Mouse (Mus musculus): ENCODE results near the gene Polr2e.

Gene Polr2e

DNA sequence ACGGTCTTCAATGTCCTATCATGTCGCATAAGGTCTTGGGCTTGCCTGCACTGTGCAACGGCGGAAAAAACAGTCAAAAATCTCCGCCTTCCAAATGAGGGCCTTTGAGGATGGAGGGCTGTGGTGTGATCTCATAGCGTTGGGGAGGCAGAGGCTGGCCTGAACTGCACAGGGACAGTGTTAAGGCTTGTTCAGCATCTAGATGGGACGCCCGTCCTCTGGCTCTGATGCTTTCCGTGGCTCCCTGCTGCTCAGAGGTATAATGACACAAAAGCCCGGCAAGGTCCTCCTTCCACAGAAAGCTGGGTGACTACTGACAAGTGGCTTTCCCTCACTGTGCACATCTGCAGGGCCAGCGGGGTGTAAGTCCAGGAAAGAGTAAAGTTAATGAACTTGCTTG is 19.4 kb downstream of the Polr2e start:
- peak overlapping the region; percentile 72 for H3K4me3 ChIP-seq (replicated peaks; ENCODE audit: low read length)
- no peaks in the 10 kb centered on the region for H3K9me3 ChIP-seq (ENCODE audit: low read length)
- H3K27me3 ChIP-seq (ENCODE audit: insufficient read depth, low read length): peaks cover 7% of the 10 kb centered on the region
- H3K4me1 ChIP-seq (replicated peaks; ENCODE audit: low read depth, low read length): peaks cover 96% of the 10 kb centered on the region
- peaks cover 16% of the 10 kb centered on the region for H3K36me3 ChIP-seq (ENCODE audit: insufficient read depth, low read length)
- no peak for TF ChIP-seq CTCF (conservative IDR thresholded peaks at IDR 0.05; ENCODE audit: low read length)
- no peak for TF ChIP-seq NANOG (IDR thresholded peaks at IDR 0.05; ENCODE audit: borderline replicate concordance, low read length)
- no peak for TF ChIP-seq POU5F1 (IDR thresholded peaks at IDR 0.05; ENCODE audit: borderline replicate concordance, low read length)

DNA sequence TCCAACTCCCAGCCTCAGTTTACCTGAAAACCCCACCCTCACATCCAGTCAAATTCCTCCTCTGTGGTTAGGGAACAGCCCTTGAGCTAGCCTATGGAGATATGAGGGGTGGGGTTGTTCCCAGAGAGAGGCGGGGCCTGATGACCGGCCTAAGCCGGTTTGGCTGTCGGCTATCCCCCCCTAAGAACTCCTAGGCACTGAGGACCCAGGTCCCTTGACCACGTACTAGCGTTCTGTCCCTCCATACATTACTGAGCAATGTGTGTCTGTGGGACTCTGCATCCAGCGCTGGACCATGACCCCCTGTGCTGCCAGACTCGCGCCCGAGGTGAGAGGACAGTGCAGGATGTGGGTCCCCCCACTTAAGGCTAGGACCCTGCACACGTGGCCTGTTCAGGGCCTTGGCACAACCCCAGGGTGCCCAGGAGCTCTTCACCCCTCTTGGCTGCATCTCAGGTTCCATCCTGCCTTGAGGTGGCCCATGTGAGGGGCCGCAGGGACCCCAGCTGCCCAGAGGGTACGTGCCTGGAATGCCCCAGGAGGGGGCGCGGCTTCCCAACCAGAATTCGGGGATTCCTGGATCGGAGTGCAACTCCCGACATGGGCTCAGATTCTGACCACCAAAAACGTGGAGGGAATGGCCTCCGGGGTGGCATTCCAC is 20.0 kb downstream of the Polr2e start:
- Histone ChIP-seq H3K4me1 (replicated peaks; ENCODE audit: low read depth, low read length) (peaks cover 96% of the 10 kb centered on the region), H3K36me3 (ENCODE audit: insufficient read depth, low read length) (peaks cover 20% of the 10 kb centered on the region), H3K27me3 (ENCODE audit: insufficient read depth, low read length) (peaks cover 13% of the 10 kb centered on the region), H3K9me3 (ENCODE audit: low read length) (no peaks in the 10 kb centered on the region), H3K4me3 (replicated peaks; ENCODE audit: low read length) (peak overlapping the region; percentile 72)
- no peak for TF ChIP-seq POU5F1 (IDR thresholded peaks at IDR 0.05; ENCODE audit: borderline replicate concordance, low read length)
- no peak for TF ChIP-seq NANOG (IDR thresholded peaks at IDR 0.05; ENCODE audit: borderline replicate concordance, low read length)
- no peak; the same call in 1 of the 2 replicates for TF ChIP-seq CTCF (conservative IDR thresholded peaks at IDR 0.05; ENCODE audit: low read length)

DNA sequence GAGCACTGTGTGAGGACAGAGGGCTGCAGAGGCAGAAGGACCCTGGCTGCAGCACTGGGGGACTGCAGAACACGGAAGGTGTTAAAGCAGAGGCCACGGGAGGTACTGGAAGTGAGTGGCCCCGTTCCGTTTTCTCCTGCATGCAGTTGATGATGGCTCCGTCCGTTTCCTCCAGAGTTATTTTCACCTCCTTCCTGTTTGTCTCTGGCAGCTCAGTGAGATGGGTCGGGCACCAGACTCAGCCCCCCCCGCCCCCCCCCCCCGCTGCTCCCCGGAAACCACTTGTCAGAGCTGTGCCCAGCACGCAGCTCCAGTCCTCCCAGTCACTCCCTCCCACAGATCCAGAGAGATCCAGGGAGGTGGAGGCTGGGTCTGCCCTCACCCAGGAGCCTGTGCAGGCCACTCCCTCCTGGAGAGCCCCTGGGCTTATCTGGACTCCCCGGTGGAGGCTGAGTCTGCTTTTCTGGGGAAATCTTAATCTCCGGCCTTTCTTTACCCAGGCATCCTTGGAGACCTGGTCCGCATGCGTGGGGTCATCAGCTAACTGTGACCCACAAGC is 20.8 kb downstream of the Polr2e start:
- peaks cover 20% of the 10 kb centered on the region for H3K36me3 ChIP-seq (ENCODE audit: insufficient read depth, low read length)
- no peak for TF ChIP-seq CTCF (conservative IDR thresholded peaks at IDR 0.05; ENCODE audit: low read length)
- TF ChIP-seq NANOG (IDR thresholded peaks at IDR 0.05; ENCODE audit: borderline replicate concordance, low read length): no peak
- no peak for TF ChIP-seq POU5F1 (IDR thresholded peaks at IDR 0.05; ENCODE audit: borderline replicate concordance, low read length)

DNA sequence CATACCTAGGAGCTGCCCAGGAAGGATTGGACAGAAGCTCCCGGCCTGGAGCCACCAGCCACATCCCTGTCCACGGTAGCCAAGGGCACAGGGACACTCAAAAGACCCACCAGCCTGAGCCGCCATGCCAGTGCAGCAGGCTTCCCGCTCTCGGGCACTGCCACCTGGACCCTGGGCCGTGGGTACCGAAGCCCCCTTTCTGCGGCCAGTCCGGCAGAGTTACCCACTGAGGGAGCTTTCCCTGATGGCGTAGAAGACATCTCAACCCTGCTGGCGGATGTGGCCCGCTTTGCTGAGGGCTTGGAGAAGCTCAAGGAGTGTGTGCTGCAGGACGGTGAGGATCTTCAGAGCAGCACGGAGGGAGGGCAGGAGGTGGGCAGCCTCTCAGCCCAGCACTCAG is 21.8 kb downstream of the Polr2e start:
- TF ChIP-seq CTCF (conservative IDR thresholded peaks at IDR 0.05; ENCODE audit: low read length): no peak
- no peak for TF ChIP-seq POU5F1 (IDR thresholded peaks at IDR 0.05; ENCODE audit: borderline replicate concordance, low read length)
- TF ChIP-seq NANOG (IDR thresholded peaks at IDR 0.05; ENCODE audit: borderline replicate concordance, low read length): no peak
- Histone ChIP-seq H3K27me3 (ENCODE audit: insufficient read depth, low read length) (peaks cover 31% of the 10 kb centered on the region), H3K9me3 (ENCODE audit: low read length) (no peaks in the 10 kb centered on the region), H3K4me3 (replicated peaks; ENCODE audit: low read length) (peak overlapping the region; percentile 58), H3K4me1 (replicated peaks; ENCODE audit: low read depth, low read length) (peaks cover 96% of the 10 kb centered on the region), H3K36me3 (ENCODE audit: insufficient read depth, low read length) (peaks cover 19% of the 10 kb centered on the region)

More for the DNA sequence above, 20.8 kb downstream of the Polr2e start:
- H3K27me3 ChIP-seq (ENCODE audit: insufficient read depth, low read length): peaks cover 21% of the 10 kb centered on the region
- H3K4me3 ChIP-seq (replicated peaks; ENCODE audit: low read length): peak overlapping the region; percentile 72
- H3K4me1 ChIP-seq (replicated peaks; ENCODE audit: low read depth, low read length): peaks cover 96% of the 10 kb centered on the region
- H3K9me3 ChIP-seq (ENCODE audit: low read length): no peaks in the 10 kb centered on the region

DNA sequence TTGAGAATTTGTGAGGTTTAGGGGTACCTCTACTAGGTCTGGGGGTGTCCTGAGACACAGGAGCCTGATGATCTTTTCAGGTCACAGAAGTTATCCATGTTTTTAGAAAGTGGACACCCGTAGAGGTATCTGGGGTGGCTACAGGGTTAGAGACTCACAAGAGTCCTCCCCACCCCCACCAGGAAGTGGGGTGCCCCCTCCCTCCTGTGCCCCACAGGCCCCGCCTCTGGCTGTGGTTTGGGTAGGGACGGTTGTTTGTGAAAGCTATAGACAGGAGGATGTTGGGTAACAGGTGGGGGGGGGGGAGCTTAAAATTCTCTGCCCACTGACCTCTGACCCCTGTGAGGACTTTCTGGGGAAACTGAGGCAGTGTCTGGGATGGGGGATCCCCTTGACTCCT is 22.2 kb downstream of the Polr2e start:
- H3K4me3 ChIP-seq (replicated peaks; ENCODE audit: low read length): peak overlapping the region; percentile 58
- H3K36me3 ChIP-seq (ENCODE audit: insufficient read depth, low read length): peaks cover 16% of the 10 kb centered on the region
- H3K4me1 ChIP-seq (replicated peaks; ENCODE audit: low read depth, low read length): peaks cover 96% of the 10 kb centered on the region
- H3K27me3 ChIP-seq (ENCODE audit: insufficient read depth, low read length): peaks cover 31% of the 10 kb centered on the region
- TF ChIP-seq POU5F1 (IDR thresholded peaks at IDR 0.05; ENCODE audit: borderline replicate concordance, low read length): no peak
- no peak for TF ChIP-seq NANOG (IDR thresholded peaks at IDR 0.05; ENCODE audit: borderline replicate concordance, low read length)
- no peak for TF ChIP-seq CTCF (conservative IDR thresholded peaks at IDR 0.05; ENCODE audit: low read length)
- H3K9me3 ChIP-seq (ENCODE audit: low read length): no peaks in the 10 kb centered on the region

DNA sequence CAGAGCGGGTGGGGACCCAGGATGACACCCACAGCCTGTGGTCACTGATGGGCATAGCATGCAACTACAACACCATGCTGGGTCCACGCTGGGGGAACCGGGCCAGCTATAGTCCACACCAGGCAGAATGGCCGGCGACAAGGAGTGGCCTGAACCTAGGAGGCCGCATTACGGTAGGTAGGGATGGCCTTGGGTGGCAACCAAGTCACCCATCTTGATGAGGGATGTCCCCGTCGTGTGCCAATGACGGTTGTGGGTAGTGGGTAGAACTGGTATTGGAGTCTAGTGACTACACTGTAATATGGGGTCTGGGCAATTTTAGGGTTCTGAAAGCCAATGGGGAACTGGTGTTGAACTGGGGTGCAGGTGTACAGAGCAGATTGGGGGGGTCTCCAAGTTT is 22.7 kb downstream of the Polr2e start:
- Histone ChIP-seq H3K4me1 (replicated peaks; ENCODE audit: low read depth, low read length) (peaks cover 96% of the 10 kb centered on the region), H3K4me3 (replicated peaks; ENCODE audit: low read length) (peak overlapping the region; percentile 23; the same call in 1 of the 2 replicates), H3K27me3 (ENCODE audit: insufficient read depth, low read length) (peaks cover 34% of the 10 kb centered on the region), H3K9me3 (ENCODE audit: low read length) (no peaks in the 10 kb centered on the region), H3K36me3 (ENCODE audit: insufficient read depth, low read length) (peaks cover 16% of the 10 kb centered on the region)
- TF ChIP-seq POU5F1 (IDR thresholded peaks at IDR 0.05; ENCODE audit: borderline replicate concordance, low read length) (no peak), NANOG (IDR thresholded peaks at IDR 0.05; ENCODE audit: borderline replicate concordance, low read length) (no peak), CTCF (conservative IDR thresholded peaks at IDR 0.05; ENCODE audit: low read length) (no peak)

DNA sequence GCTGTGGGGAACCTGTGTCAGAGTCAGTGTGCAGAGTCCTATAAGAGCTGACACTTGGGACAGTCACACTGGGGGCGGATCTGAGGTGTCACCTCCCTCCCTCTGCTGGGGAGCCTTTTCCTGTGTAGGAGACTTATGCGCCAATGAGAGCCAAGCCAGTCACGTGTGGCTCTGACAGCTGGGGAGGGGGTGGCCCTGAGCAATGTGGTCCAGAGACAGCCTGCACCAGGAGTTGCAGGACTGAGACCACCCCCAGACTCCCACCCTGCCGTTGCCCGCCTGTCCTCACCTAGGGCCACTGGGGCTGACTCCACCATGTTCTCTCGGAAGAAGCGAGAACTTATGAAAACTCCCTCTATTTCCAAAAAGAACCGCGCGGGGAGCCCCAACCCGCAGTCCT is 23.1 kb downstream of the Polr2e start, which contains the start of gene Arhgap45:
Gene Arhgap45 (plus strand): TSS at position 143 of the 400 bp plus-strand sequence.
- H3K4me1 ChIP-seq (replicated peaks; ENCODE audit: low read depth, low read length): peaks cover 96% of the 10 kb centered on the region
- peak within 1 kb of the TSS; percentile 58; the same call in 1 of the 2 replicates for H3K4me3 ChIP-seq (replicated peaks; ENCODE audit: low read length)
- peaks cover 34% of the 10 kb centered on the region for H3K27me3 ChIP-seq (ENCODE audit: insufficient read depth, low read length)
- H3K9me3 ChIP-seq (ENCODE audit: low read length): no peaks in the 10 kb centered on the region
- no peak for TF ChIP-seq POU5F1 (IDR thresholded peaks at IDR 0.05; ENCODE audit: borderline replicate concordance, low read length)
- no peak for TF ChIP-seq CTCF (conservative IDR thresholded peaks at IDR 0.05; ENCODE audit: low read length)
- TF ChIP-seq NANOG (IDR thresholded peaks at IDR 0.05; ENCODE audit: borderline replicate concordance, low read length): no peak
- H3K36me3 ChIP-seq (ENCODE audit: insufficient read depth, low read length): peaks cover 19% of the 10 kb centered on the region

DNA sequence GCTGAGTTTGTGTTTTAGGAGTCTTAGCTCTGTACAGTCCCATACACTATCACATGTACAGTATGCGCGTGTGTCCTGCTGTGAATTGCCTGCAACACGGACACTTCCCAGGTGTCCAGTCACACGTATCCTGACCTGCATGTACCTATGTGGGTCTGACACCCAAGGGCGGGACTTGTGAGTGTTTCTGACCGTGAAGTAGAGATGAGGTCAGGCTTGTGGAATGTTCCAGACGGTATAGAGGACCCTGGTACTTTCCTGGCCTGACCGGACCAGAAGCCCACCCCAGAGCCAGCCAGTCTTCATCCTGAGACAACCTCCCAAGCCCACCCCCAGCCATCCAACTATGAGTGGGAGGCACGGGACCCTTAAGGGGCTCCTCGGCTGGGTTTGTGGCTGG is 24.0 kb downstream of the Polr2e start:
- Histone ChIP-seq H3K4me1 (replicated peaks; ENCODE audit: low read depth, low read length) (peaks cover 88% of the 10 kb centered on the region), H3K36me3 (ENCODE audit: insufficient read depth, low read length) (peaks cover 27% of the 10 kb centered on the region), H3K9me3 (ENCODE audit: low read length) (no peaks in the 10 kb centered on the region), H3K4me3 (replicated peaks; ENCODE audit: low read length) (no peak overlapping the region), H3K27me3 (ENCODE audit: insufficient read depth, low read length) (peaks cover 34% of the 10 kb centered on the region)
- TF ChIP-seq POU5F1 (IDR thresholded peaks at IDR 0.05; ENCODE audit: borderline replicate concordance, low read length): no peak
